Mouse (Mus musculus): ENCODE results near the gene Olfr521. TPM values are rescaled to one million over a fixed set of nuclear protein-coding genes. Genes with fewer than 3 reads are reported as not detected.
"Not testable (repeated sequence)": the region's sequence is repeated elsewhere in the genome, so short reads cannot be mapped to it uniquely, and the experiment has no call there.

The Olfr521 gene
- polyA plus RNA-seq, 1 experiment from 2014 or later, result not detected

GRCm38 (mm10) chr7:99811661-99812060 lies 48.4 kb downstream of the Olfr521 start:
- H3K9me3 ChIP-seq (replicated peaks), result no peaks in the 10 kb centered on the region
- H3K4me3 ChIP-seq, result no peak overlapping the region
- H3K36me3 ChIP-seq (ENCODE audit: poor library complexity, severe bottlenecking), result no peaks in the 10 kb centered on the region
- no peaks in the 10 kb centered on the region for H3K4me1 ChIP-seq
- no peak overlapping the region for H3K4me2 ChIP-seq
- H3K27me3 ChIP-seq, result no peaks in the 10 kb centered on the region
- WGBS, result 93% methylated on average over 4 of the region's 4 CpGs
- no peak for ATAC-seq
- H3K9ac ChIP-seq, result no peak overlapping the region
- no peak overlapping the region for H3K27ac ChIP-seq

GRCm38 (mm10) chr7:99813394-99813793 lies 50.1 kb downstream of the Olfr521 start:
- no peaks in the 10 kb centered on the region for H3K27me3 ChIP-seq
- no peaks in the 10 kb centered on the region for H3K4me1 ChIP-seq
- H3K4me2 ChIP-seq, result no peak overlapping the region
- no peak overlapping the region for H3K4me3 ChIP-seq
- no peak for ATAC-seq
- 88% methylated on average over 11 of the region's 11 CpGs for WGBS
- no peak overlapping the region for H3K9ac ChIP-seq
- no peak overlapping the region for H3K27ac ChIP-seq
- no peaks in the 10 kb centered on the region for H3K9me3 ChIP-seq (replicated peaks)
- no peaks in the 10 kb centered on the region for H3K36me3 ChIP-seq (ENCODE audit: poor library complexity, severe bottlenecking)

GRCm38 (mm10) chr7:99818181-99818725 lies 54.9 kb downstream of the Olfr521 start:
- H3K4me2 ChIP-seq; H3K27me3 ChIP-seq; H3K9ac ChIP-seq; H3K36me3 ChIP-seq (ENCODE audit: poor library complexity, severe bottlenecking); H3K4me3 ChIP-seq; H3K27ac ChIP-seq; ATAC-seq; H3K4me1 ChIP-seq; H3K9me3 ChIP-seq (replicated peaks): not testable (repeated sequence)
- WGBS, result 18% methylated on average over 9 of the region's 9 CpGs

Other genes with a start within 250 kb of the Olfr521 start
- gene Arrb1, start 228.0 kb upstream of the Olfr521 start, polyA plus RNA-seq (2015; fragmentation: Nextera tagmentation; extraction: Ambion mirVana), result 7.4 and 10.6 TPM in 2 replicates
- gene Tpbgl, start 136.4 kb upstream of the Olfr521 start, polyA plus RNA-seq (2015; fragmentation: Nextera tagmentation; extraction: Ambion mirVana), result 0.22 and 0.29 TPM in 2 replicates
- 3.1 and 3.2 TPM in 2 replicates for gene Slco2b1, start 52.2 kb upstream of the Olfr521 start, polyA plus RNA-seq (2015; fragmentation: Nextera tagmentation; extraction: Ambion mirVana)
- gene Olfr520, start 33.2 kb upstream of the Olfr521 start, polyA plus RNA-seq (2015; fragmentation: Nextera tagmentation; extraction: Ambion mirVana), result not detected in 2 replicates
- 1.1 and 1.2 TPM in 2 replicates for gene Neu3, start 64.9 kb downstream of the Olfr521 start, polyA plus RNA-seq (2015; fragmentation: Nextera tagmentation; extraction: Ambion mirVana)
- gene Xrra1, start 95.6 kb downstream of the Olfr521 start, polyA plus RNA-seq (2015; fragmentation: Nextera tagmentation; extraction: Ambion mirVana), result 0.46 and 0.53 TPM in 2 replicates
- 334 and 336 TPM in 2 replicates for gene Spcs2, start 100.0 kb downstream of the Olfr521 start, polyA plus RNA-seq (2015; fragmentation: Nextera tagmentation; extraction: Ambion mirVana)
- 3.8 and 5.5 TPM in 2 replicates for gene Rnf169, start 216.9 kb downstream of the Olfr521 start, polyA plus RNA-seq (2015; fragmentation: Nextera tagmentation; extraction: Ambion mirVana)
- gene Chrdl2, start 242.7 kb downstream of the Olfr521 start, polyA plus RNA-seq (2015; fragmentation: Nextera tagmentation; extraction: Ambion mirVana), result not detected in 2 replicates